Comparison of ENCODE assay signal across 24 mouse cellular contexts in genomic region chr5:53632026-53632425, GRCm38 (mm10).
A peak's percentile ranks its signal among the peaks of the same experiment; 100 is the strongest.
DNase-seq lines count a peak whose midpoint lies in the region; TF ChIP-seq lines count a peak whose summit lies in the region.
"Had no signal": no experiment of that assay in that cellular context is flagged by ENCODE, and none has a peak within 500 bp of the region (broad histone marks: within the 10 kb centered on the region; RNA-seq: fewer than 3 reads in every experiment).

No protein-coding gene starts in this region.

- H3K9ac ChIP-seq in ES-Bruce4 (ENCODE audit: low read depth, poor library complexity, severe bottlenecking): no peak overlapping the region
- H3K9ac ChIP-seq: forebrain, embryonic 12.5 days; forebrain, embryonic 15.5 days; heart, embryonic 15.5 days; hindbrain, embryonic 13.5 days; intestine, embryonic 15.5 days had no signal

- peak; percentile 27 for DNase-seq in 416B (ENCODE audit: low read depth)
- no peak for DNase-seq in testis, postnatal 10 days (ENCODE audit: low spot score)
- no peak for DNase-seq in spleen, postnatal 4 days (ENCODE audit: low spot score in 2 of 2)
- no peak for DNase-seq in midbrain, embryonic 10.5 days (ENCODE audit: low spot score)
- DNase-seq: adrenal gland, adult 2 months; adrenal gland, postnatal 14 days; cerebellum, adult 11-12 months; cerebellum, adult 9-10 months; cerebellum, postnatal 14 days; gastrocnemius, postnatal 25 days; heart, adult 18-20 months; heart, postnatal 10 days; heart, postnatal 36 days; kidney, adult 18-20 months had no signal

- H3K9me3 ChIP-seq in ES-Bruce4 (replicated peaks; ENCODE audit: control insufficient read depth, insufficient read depth, low read length, poor library complexity, severe bottlenecking): no peaks in the 10 kb centered on the region
- H3K9me3 ChIP-seq in midbrain, embryonic 10.5 days (replicated peaks): no peaks in the 10 kb centered on the region
- H3K9me3 ChIP-seq: forebrain, embryonic 12.5 days; forebrain, embryonic 15.5 days; heart, embryonic 12.5 days; heart, embryonic 15.5 days; hindbrain, embryonic 10.5 days; hindbrain, embryonic 13.5 days; intestine, embryonic 15.5 days had no signal

- H3K4me3 ChIP-seq in ES-Bruce4 (ENCODE audit: low read depth, low read length): no peak overlapping the region
- no peak overlapping the region for H3K4me3 ChIP-seq in embryonic fibroblast, embryonic 13.5 days (ENCODE audit: insufficient read depth, low read length)
- no peak overlapping the region for H3K4me3 ChIP-seq in midbrain, embryonic 10.5 days
- H3K4me3 ChIP-seq: forebrain, embryonic 12.5 days; forebrain, embryonic 15.5 days; heart, embryonic 12.5 days; heart, embryonic 15.5 days; hindbrain, embryonic 10.5 days; hindbrain, embryonic 13.5 days; intestine, embryonic 15.5 days had no signal

- H3K4me1 ChIP-seq in ES-Bruce4 (ENCODE audit: control insufficient read depth, insufficient read depth, low read length): no peaks in the 10 kb centered on the region
- no peaks in the 10 kb centered on the region for H3K4me1 ChIP-seq in embryonic fibroblast, embryonic 13.5 days (ENCODE audit: control insufficient read depth, insufficient read depth, low read length)
- no peaks in the 10 kb centered on the region for H3K4me1 ChIP-seq in midbrain, embryonic 10.5 days
- H3K4me1 ChIP-seq: forebrain, embryonic 12.5 days; forebrain, embryonic 15.5 days; heart, embryonic 15.5 days; hindbrain, embryonic 10.5 days; hindbrain, embryonic 13.5 days; intestine, embryonic 15.5 days had no signal

- no peak for TF ChIP-seq POLR2A in ES-Bruce4 (IDR thresholded peaks at IDR 0.05; ENCODE audit: insufficient read depth, low read length)
- TF ChIP-seq POLR2A in embryonic fibroblast, embryonic 13.5 days (IDR thresholded peaks at IDR 0.05; ENCODE audit: low read depth, low read length): no peak

- no peaks in the 10 kb centered on the region for H3K27me3 ChIP-seq in ES-Bruce4 (ENCODE audit: control insufficient read depth, insufficient read depth, low read length, poor library complexity, severe bottlenecking)
- H3K27me3 ChIP-seq in midbrain, embryonic 10.5 days (ENCODE audit: low read depth, poor library complexity, severe bottlenecking): no peaks in the 10 kb centered on the region
- H3K27me3 ChIP-seq: forebrain, embryonic 12.5 days; forebrain, embryonic 15.5 days; heart, embryonic 12.5 days; heart, embryonic 15.5 days; hindbrain, embryonic 13.5 days; intestine, embryonic 15.5 days; Patski had no signal

- H3K27ac ChIP-seq in ES-Bruce4 (ENCODE audit: insufficient read depth, low read length): peak overlapping the region; percentile 58
- H3K27ac ChIP-seq in embryonic fibroblast, embryonic 13.5 days (ENCODE audit: insufficient read depth, low read length): peak overlapping the region; percentile 65; the same call in 1 of the 2 replicates
- no peak overlapping the region for H3K27ac ChIP-seq in midbrain, embryonic 10.5 days (replicated peaks)
- H3K27ac ChIP-seq: forebrain, embryonic 12.5 days; forebrain, embryonic 15.5 days; heart, embryonic 15.5 days; hindbrain, embryonic 10.5 days; hindbrain, embryonic 13.5 days; intestine, embryonic 15.5 days had no signal

- no peak for TF ChIP-seq CTCF in ES-Bruce4 (IDR thresholded peaks at IDR 0.05; ENCODE audit: low read depth, low read length)
- TF ChIP-seq CTCF in embryonic fibroblast, embryonic 13.5 days (IDR thresholded peaks at IDR 0.05; ENCODE audit: borderline replicate concordance, insufficient read depth, low read length): no peak

- TF ChIP-seq EP300 in ES-Bruce4 (IDR thresholded peaks at IDR 0.05; ENCODE audit: insufficient read depth, low read depth, low read length): no peak

- peaks cover 26% of the 10 kb centered on the region for H3K36me3 ChIP-seq in ES-Bruce4 (ENCODE audit: control insufficient read depth, insufficient read depth, low read length, poor library complexity, severe bottlenecking)
- peaks cover 34% of the 10 kb centered on the region for H3K36me3 ChIP-seq in midbrain, embryonic 10.5 days
- H3K36me3 ChIP-seq: heart, embryonic 15.5 days; intestine, embryonic 15.5 days had no signal

- WGBS in midbrain, embryonic 10.5 days: 90% methylated on average over 3 of the region's 3 CpGs
